Mouse (Mus musculus): Measurements from ENCODE around the gene Tcfl5.
A peak's percentile ranks its signal among the peaks of the same experiment; 100 is the strongest.

The Tcfl5 gene

DNA sequence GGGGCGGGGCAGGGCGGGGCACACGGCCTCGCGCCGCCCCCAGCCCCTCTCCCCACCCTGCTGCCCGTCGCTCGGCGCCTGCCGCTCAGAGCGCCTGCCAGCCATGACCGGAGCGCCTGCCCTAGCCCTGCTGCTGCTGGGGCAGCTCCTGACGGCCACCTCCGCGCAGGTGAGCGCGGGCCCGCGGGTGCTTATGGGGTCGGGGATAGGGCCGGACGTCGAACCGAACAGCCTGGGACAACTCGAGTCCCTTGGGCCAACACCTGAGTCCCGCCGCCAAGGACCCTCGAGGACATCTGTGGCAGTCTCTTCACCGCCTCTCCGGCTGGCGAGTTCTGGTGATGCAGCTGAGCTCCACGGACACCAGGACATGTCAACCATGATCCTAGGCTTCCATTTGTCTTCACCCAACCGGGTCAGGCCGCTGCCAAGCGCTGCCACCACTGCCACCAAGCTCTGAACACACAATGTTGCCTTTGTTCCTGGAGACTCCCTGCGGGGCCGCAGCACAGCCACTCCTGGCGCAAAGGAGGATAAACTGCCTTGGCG lies 44.3 kb downstream of the Tcfl5 start:
- no peak for DNase-seq (ENCODE audit: low spot score)

DNA sequence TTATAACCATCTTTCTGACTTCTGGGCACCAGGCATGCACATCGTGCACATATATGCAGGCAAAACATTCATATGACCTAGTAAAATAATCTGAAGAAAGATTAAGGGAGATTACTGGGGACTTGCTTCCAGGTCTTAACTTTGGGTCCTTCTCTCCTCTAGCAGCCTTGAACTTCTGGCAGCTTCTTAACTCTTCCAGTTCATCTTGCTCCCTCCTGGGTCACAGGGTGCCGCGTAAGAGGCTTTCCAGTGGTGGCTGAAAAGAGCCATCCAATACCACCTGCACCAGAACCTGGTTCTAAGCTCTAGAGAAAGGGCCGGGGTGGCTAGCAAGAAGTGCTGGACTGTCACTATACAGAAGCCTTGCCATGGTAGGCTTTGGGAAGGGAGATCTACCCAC lies 45.0 kb downstream of the Tcfl5 start, which contains the start of gene Col9a3:
Gene Col9a3, plus strand, starts transcription at position 301 of the 400 bp plus-strand sequence.
- no peak for DNase-seq (ENCODE audit: low spot score)

GRCm38 (mm10) chr2:180589123-180589831 lies 53.2 kb downstream of the Tcfl5 start, which contains the start of gene Ogfr:
Gene Ogfr, plus strand, starts transcription at chr2:180589245.
- DNase-seq (ENCODE audit: low spot score) = peak; percentile 79

GRCm38 (mm10) chr2:180588736-180589122 lies 53.8 kb downstream of the Tcfl5 start:
- DNase-seq (ENCODE audit: low spot score) = no peak

DNA sequence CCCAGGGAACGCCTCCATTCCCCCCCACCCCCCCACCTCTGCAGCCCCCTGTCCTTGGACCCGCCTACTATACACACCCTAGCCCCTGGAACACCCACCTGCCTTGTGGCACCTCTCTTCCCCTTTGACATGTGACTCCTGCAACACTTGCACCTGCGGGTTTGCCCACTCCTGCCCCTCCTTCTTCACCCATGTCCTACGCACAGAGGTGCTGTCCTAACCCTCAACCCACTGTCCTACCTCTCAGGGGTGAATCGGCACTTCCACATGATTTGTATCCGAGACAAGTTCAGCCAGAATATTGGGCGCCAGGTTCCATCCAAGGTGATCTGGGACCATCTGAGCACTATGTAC lies 59.4 kb downstream of the Tcfl5 start:
- no peak for DNase-seq (ENCODE audit: low spot score)

- DNase-seq (ENCODE audit: low spot score) = peak; percentile 98
These were observed 59.9 kb downstream of the Tcfl5 start for GRCm38 (mm10) chr2:180582481-180583153.

GRCm38 (mm10) chr2:180581002-180581401 lies 61.5 kb downstream of the Tcfl5 start, which contains the start of gene Mrgbp:
Gene Mrgbp, plus strand, starts transcription at chr2:180581304.
- DNase-seq (ENCODE audit: low spot score) = peak; percentile 18

GRCm38 (mm10) chr2:180578686-180579085 lies 63.8 kb downstream of the Tcfl5 start:
- peak; percentile 74 for DNase-seq (ENCODE audit: low spot score)

GRCm38 (mm10) chr2:180576482-180576881 lies 66.0 kb downstream of the Tcfl5 start:
- no peak for DNase-seq (ENCODE audit: low spot score)
